Mouse (Mus musculus): Measurements from ENCODE around the gene Dynlt1c. TPM values are rescaled to one million over a fixed set of nuclear protein-coding genes. Genes with fewer than 3 reads are reported as not detected.
A peak's percentile ranks its signal among the peaks of the same experiment; 100 is the strongest.
"Not testable (repeated sequence)": the region's sequence is repeated elsewhere in the genome, so short reads cannot be mapped to it uniquely, and the experiment has no call there.

Gene Dynlt1c
- total RNA-seq (2017): 13.5 to 33.0 TPM (median 22.2 TPM) in 3 replicates

GRCm38 (mm10) chr17:6601204-6601911 is at the start of gene Dynlt1c:
TSS of gene Dynlt1c (plus strand) at chr17:6601671.
- ATAC-seq (replicated peaks; ENCODE audit: insufficient number of reproducible peaks, low FRiP score, low TSS enrichment, poor library complexity, severe bottlenecking): peak; percentile 91

DNA sequence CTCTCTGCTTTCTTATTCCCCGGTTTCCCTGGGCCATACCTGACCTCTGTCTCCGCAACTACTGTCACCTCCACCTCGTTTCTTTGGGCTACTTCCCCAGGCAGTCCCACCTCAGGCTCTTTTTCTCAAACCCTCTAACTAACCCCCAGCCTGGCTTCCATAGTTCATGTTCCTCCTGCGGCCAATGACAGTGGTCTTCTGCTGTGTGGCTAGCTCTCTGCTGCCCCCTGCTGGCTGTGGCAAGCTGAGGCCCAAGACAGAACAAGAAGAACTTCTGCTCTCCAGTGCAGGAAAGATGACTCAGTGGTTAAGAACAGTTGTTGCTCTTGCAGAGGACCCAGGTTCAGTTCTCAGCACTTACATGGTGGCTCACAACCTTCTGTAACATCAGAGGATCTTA is 47.7 kb upstream of the Dynlt1c start:
- peak; percentile 80 for ATAC-seq (replicated peaks; ENCODE audit: insufficient number of reproducible peaks, low FRiP score, low TSS enrichment, poor library complexity, severe bottlenecking)

- ATAC-seq (replicated peaks; ENCODE audit: insufficient number of reproducible peaks, low FRiP score, low TSS enrichment, poor library complexity, severe bottlenecking): not testable (repeated sequence)
Measured at GRCm38 (mm10) chr17:6554243-6554642, 47.2 kb upstream of the Dynlt1c start.

DNA sequence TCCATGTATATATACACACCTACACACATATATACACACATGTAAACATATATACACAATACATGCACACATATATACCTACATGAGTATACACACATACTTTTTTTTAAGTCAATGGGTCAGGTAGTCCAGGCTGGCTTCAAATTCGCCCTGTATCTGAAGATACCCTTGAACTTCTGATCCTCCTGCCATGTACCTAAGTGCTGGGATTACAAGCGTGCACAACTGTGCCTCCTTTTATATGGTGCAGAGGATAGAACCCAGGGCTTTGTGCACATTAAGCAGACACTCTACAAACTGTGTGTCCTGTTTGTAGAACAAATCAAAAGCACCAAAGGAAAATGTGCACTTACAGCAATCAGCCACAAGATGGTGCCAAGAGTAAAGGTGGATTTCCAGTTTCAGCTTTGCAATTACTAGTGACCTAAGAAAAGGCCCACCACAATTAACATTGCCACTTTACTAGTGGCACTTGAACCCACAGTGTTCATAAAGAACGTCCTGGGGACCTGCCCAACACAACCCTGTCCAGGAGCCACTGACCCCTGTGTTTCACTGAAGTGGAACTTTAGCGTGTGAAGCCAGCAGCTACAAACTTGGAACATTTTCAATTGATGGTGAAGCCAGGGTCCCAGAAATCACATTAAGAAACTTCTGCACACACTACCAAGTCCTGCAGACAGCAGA is 41.9 kb upstream of the Dynlt1c start:
- ATAC-seq (replicated peaks; ENCODE audit: insufficient number of reproducible peaks, low FRiP score, low TSS enrichment, poor library complexity, severe bottlenecking): peak; percentile 51

- ATAC-seq (replicated peaks; ENCODE audit: insufficient number of reproducible peaks, low FRiP score, low TSS enrichment, poor library complexity, severe bottlenecking): not testable (repeated sequence)
Measured at GRCm38 (mm10) chr17:6564866-6565265, 36.6 kb upstream of the Dynlt1c start.

DNA sequence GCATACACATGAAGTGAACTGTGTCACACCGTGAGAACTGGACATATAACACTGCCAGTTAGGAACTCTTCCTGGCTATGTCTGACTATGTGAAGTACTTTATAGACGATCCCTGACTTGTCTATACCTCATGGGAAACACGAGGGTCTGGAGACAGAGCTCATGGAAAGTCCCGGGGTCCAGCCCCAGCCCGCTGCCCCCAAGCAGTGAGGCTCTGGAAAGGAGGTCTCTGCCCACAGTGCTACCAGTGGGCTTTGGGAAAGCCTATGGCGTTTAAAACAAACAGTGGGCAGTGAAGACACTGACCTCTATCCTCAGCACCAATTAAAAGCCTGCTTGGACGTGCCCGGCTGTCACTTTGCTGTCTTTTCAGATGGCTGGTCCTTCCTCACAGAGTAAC is 33.6 kb upstream of the Dynlt1c start:
- not testable (repeated sequence) for ATAC-seq (replicated peaks; ENCODE audit: insufficient number of reproducible peaks, low FRiP score, low TSS enrichment, poor library complexity, severe bottlenecking)

GRCm38 (mm10) chr17:6571296-6571695 is 30.2 kb upstream of the Dynlt1c start:
- ATAC-seq (replicated peaks; ENCODE audit: insufficient number of reproducible peaks, low FRiP score, low TSS enrichment, poor library complexity, severe bottlenecking): not testable (repeated sequence)

- not testable (repeated sequence) for ATAC-seq (replicated peaks; ENCODE audit: insufficient number of reproducible peaks, low FRiP score, low TSS enrichment, poor library complexity, severe bottlenecking)
Measured at GRCm38 (mm10) chr17:6572202-6572601, 29.3 kb upstream of the Dynlt1c start.

- not testable (repeated sequence) for ATAC-seq (replicated peaks; ENCODE audit: insufficient number of reproducible peaks, low FRiP score, low TSS enrichment, poor library complexity, severe bottlenecking)
Measured at GRCm38 (mm10) chr17:6575376-6575775, 26.1 kb upstream of the Dynlt1c start.

DNA sequence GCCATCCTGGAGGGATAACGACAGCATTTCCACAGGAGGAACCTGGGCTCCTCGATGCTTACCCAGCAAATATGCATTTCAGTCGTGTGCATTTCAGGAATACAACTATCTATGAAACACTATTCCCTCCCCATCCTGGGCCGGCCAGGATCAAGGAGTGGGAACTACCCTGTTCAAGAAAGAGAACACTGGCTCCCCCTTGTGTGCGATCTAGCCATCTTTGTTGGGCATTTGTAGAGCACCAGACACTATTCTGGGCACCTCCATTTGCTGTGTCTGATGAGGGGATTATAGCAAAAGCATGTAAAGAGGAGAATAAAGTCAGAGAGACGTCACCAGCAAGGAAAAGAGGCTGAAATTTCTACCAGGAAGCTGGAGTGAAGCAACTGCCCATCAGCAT is 12.8 kb upstream of the Dynlt1c start:
- ATAC-seq (replicated peaks; ENCODE audit: insufficient number of reproducible peaks, low FRiP score, low TSS enrichment, poor library complexity, severe bottlenecking): not testable (repeated sequence)

DNA sequence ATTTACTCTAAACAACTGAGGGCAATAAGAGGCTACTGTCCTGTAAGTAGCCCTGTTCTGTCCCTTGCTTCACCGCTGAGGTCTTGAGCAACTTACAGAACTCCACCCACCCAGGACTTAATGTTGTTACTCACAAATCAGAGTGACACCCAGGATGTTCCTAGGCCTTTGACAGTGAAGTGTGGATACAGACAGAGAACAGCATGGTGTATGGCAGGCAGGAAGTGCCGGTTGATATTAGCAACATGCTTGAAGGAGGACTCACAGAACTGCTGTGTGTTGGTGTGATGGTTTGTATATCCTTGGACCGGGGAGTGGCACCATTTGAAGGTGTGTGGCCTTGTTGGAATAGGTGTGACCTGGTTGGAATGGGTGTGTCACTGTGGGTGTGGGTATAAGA is 9.4 kb upstream of the Dynlt1c start:
- ATAC-seq (replicated peaks; ENCODE audit: insufficient number of reproducible peaks, low FRiP score, low TSS enrichment, poor library complexity, severe bottlenecking): not testable (repeated sequence)

GRCm38 (mm10) chr17:6593896-6594295 is 7.6 kb upstream of the Dynlt1c start:
- not testable (repeated sequence) for ATAC-seq (replicated peaks; ENCODE audit: insufficient number of reproducible peaks, low FRiP score, low TSS enrichment, poor library complexity, severe bottlenecking)

- ATAC-seq (replicated peaks; ENCODE audit: insufficient number of reproducible peaks, low FRiP score, low TSS enrichment, poor library complexity, severe bottlenecking): peak; percentile 13; the same call in 1 of the 2 replicates
Measured at GRCm38 (mm10) chr17:6595776-6596497, 5.5 kb upstream of the Dynlt1c start.

DNA sequence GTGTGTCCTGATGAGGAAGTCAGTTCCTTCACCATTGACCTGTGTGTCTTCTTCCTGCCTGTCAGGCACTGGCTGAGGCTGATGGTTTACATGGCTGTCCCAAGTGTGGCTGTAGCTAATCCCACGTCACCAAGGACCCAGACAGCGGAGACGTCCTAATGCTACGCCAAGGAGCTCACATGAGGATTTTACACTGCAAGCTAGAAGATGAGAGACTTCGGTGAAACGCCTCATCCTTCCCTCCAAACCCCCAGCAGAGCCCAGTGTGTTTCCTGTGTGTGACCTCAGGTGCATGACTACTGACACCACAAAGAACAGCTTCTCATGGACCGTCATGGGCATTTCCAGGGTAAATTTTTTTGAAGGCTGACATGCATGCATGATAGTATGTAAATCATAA is 3.1 kb upstream of the Dynlt1c start:
- ATAC-seq (replicated peaks; ENCODE audit: insufficient number of reproducible peaks, low FRiP score, low TSS enrichment, poor library complexity, severe bottlenecking): not testable (repeated sequence)

DNA sequence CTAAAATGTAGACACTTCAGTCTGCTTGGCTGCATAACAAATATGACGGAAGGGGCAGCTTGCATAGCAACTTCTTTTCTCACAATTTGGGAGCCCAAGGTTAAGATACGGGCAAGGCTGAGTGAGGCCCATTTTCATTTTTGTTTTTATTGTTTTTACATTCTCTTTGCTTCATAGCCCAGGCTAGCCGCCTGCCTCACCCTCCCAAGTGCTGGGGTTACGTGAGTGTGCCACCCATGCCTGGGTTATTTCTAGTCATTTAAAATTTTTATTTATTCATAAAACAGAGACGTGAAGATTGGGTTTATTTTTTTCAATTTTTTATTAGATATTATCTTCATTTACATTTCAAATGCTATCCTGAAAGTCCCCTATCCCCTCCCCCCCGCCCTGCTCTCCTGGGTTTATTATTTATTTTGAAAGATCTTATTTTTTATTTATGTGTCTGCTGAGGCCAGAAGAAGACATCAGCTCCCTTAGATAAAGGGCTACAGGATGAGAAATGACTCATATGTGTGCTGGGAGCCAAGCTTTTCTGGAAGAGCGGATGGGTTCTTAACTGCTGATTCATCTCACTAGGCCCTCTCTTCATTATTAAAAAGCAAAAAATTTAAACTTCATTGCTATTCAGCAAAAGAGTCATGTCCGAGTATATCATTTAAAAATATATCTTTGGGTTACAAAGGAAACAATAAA is 1.1 kb upstream of the Dynlt1c start:
- not testable (repeated sequence) for ATAC-seq (replicated peaks; ENCODE audit: insufficient number of reproducible peaks, low FRiP score, low TSS enrichment, poor library complexity, severe bottlenecking)

DNA sequence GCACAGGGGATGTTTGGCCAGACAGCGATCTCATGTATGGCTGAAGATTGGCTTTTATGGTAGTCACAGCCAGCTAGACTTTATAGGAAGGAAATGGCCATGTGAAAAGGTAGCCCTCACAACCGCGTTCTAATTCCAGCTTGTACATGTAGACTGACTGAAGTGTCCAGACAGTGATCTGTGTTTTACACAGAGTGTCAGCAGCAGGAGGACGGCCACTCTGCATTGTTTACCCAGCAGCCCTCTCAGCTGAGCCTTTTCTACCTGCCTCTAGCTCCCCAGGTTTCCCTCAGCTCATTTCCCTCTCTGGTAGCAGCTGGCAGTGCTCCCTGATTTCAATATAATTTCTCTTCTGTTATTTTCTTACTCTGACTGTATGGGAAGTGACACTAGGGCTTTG is 734 bp downstream of the Dynlt1c start:
- peak; percentile 14; the same call in 1 of the 2 replicates for ATAC-seq (replicated peaks; ENCODE audit: insufficient number of reproducible peaks, low FRiP score, low TSS enrichment, poor library complexity, severe bottlenecking)

GRCm38 (mm10) chr17:6605347-6605746 is 3.9 kb downstream of the Dynlt1c start:
- ATAC-seq (replicated peaks; ENCODE audit: insufficient number of reproducible peaks, low FRiP score, low TSS enrichment, poor library complexity, severe bottlenecking): not testable (repeated sequence)

DNA sequence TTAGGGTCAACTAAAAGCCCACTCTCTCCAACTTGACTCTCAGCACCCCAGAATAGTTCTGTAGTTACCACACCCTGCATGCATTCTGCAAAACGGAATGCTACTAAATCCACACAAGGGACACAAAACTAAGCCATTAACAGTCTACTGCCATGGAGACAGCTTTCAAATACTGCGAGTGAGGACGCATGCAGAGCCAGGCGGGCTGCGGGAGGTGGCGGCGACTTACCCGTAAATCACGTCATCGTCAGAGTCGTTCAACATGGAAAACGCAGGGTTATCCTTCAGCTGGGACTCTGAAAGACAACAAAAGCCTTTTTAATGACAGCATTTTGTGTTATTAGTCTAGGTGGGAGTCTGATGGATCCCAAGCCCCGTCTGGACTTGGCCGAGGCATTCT is 12.1 kb downstream of the Dynlt1c start:
- ATAC-seq (replicated peaks; ENCODE audit: insufficient number of reproducible peaks, low FRiP score, low TSS enrichment, poor library complexity, severe bottlenecking): not testable (repeated sequence)

DNA sequence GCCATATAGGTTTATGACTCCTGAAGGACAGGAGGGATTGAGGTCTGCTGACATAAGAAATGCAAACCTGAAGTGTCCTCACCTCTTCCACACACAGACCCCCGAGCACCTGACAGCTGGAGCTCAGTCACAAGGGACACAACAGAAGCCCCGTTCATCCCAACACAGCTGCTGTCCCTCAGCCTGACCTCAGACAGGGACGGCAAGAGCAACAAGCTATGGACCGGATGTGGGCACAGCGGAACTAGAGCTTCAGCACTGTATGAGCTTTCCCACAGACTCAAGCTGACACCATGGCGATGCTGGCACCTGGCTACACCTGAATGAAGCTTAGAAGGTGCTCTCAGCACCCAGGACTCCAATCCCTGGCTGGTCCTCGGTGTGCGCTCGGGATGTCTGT is 12.8 kb downstream of the Dynlt1c start:
- ATAC-seq (replicated peaks; ENCODE audit: insufficient number of reproducible peaks, low FRiP score, low TSS enrichment, poor library complexity, severe bottlenecking): not testable (repeated sequence)

All from monocyte, adult 5-6 weeks (primary cell).